Mouse (Mus musculus) myocyte (in vitro differentiated cells): ENCODE results near the gene Ugt1a9. TPM values are rescaled to one million over a fixed set of nuclear protein-coding genes. Genes with fewer than 3 reads are reported as not detected.

ENCODE experiments used
- H3K27me3 ChIP-seq: one replicate; pipeline ENCODE4 v1.6.1; 2011; ENCODE audit not compliant: control insufficient read depth, insufficient read depth, insufficient read length
- H3K36me3 ChIP-seq: one replicate; pipeline ENCODE4 v1.6.1; 2011; ENCODE audit not compliant: control insufficient read depth, insufficient read depth
- H3K4me2 ChIP-seq: one replicate; pipeline ENCODE4 v1.6.1; 2011; ENCODE audit warnings: low read depth, control low read depth
- H3K4me3 ChIP-seq: one replicate; pipeline ENCODE4 v1.5.1; 2011; ENCODE audit warnings: mild to moderate bottlenecking, control low read depth, moderate library complexity
- H3K79me2 ChIP-seq: one replicate; pipeline ENCODE4 v1.6.1; 2011; ENCODE audit not compliant: control insufficient read depth, insufficient read depth
- H3ac ChIP-seq: one replicate; pipeline ENCODE4 v1.6.1; 2011; ENCODE audit not compliant: control insufficient read depth, insufficient read length
- CEBPB ChIP-seq: IDR thresholded peaks from 2 replicates; pipeline ENCODE4 v1.6.1; 2011; ENCODE audit warnings: mild to moderate bottlenecking, moderate library complexity; ENCODE audit not compliant: poor library complexity, insufficient read depth, severe bottlenecking
- E2F4 ChIP-seq: IDR thresholded peaks from one replicate; pipeline ENCODE4 v1.6.1; 2011; ENCODE audit warnings: mild to moderate bottlenecking, control low read depth, moderate library complexity; ENCODE audit not compliant: insufficient read depth
- MAX ChIP-seq: IDR thresholded peaks from one replicate; pipeline ENCODE4 v1.6.1; 2011; ENCODE audit warnings: low read depth, mild to moderate bottlenecking, control low read depth
- MYOD1 ChIP-seq, 3 experiments: IDR thresholded peaks; one replicate each; pipeline ENCODE4 v1.6.1; 2011; ENCODE audit warnings: control low read depth in 2 of 3, low read depth in 2 of 3, mild to moderate bottlenecking in 2 of 3, moderate library complexity in 1 of 3; ENCODE audit not compliant: insufficient read length in 2 of 3, control insufficient read depth in 1 of 3
- MYOG ChIP-seq, 3 experiments: IDR thresholded peaks; one replicate each; pipeline ENCODE4 v1.6.1; 2011; ENCODE audit warnings: control low read depth in 2 of 3, low read depth in 2 of 3, mild to moderate bottlenecking in 2 of 3; ENCODE audit not compliant: insufficient read length in 2 of 3, control insufficient read depth in 1 of 3, insufficient read depth in 1 of 3
- POLR2A ChIP-seq: IDR thresholded peaks from one replicate; pipeline ENCODE4 v1.6.1; 2011; ENCODE audit warnings: low read depth, mild to moderate bottlenecking, control low read depth, moderate library complexity; ENCODE audit not compliant: insufficient read length
- POLR2AphosphoS2 ChIP-seq: IDR thresholded peaks from one replicate; pipeline ENCODE4 v1.6.1; 2011; ENCODE audit warnings: low read depth, control low read depth; ENCODE audit not compliant: insufficient read length
- REST ChIP-seq: IDR thresholded peaks from one replicate; pipeline ENCODE4 v1.6.1; 2011; ENCODE audit warnings: mild to moderate bottlenecking, control low read depth, moderate library complexity; ENCODE audit not compliant: insufficient read depth, insufficient read length
- SRF ChIP-seq: IDR thresholded peaks from one replicate; pipeline ENCODE4 v1.6.1; 2011; ENCODE audit warnings: low read depth; ENCODE audit not compliant: control insufficient read depth, insufficient read length
- TCF12 ChIP-seq: IDR thresholded peaks from one replicate; pipeline ENCODE4 v1.6.1; 2011; ENCODE audit warnings: mild to moderate bottlenecking, control low read depth; ENCODE audit not compliant: poor library complexity, insufficient read depth, severe bottlenecking
- TCF3 ChIP-seq: IDR thresholded peaks from one replicate; pipeline ENCODE4 v1.6.1; 2011; ENCODE audit warnings: low read depth, control low read depth; ENCODE audit not compliant: insufficient read length
- USF1 ChIP-seq: IDR thresholded peaks from one replicate; pipeline ENCODE4 v1.6.1; 2011; ENCODE audit warnings: low read depth, mild to moderate bottlenecking, control low read depth, moderate library complexity
- polyA plus RNA-seq: library from polyadenylated mRNA; unstranded; fragments of >200 nt; fragmentation: generic; extraction: Trizol; gene quantifications from one replicate; pipeline ENCODE4 v1.2.1, GENCODE M21; 2012; ENCODE audit warnings: missing spikeins

The Ugt1a9 gene
- polyA plus RNA-seq, 1 experiment, result not detected

DNA sequence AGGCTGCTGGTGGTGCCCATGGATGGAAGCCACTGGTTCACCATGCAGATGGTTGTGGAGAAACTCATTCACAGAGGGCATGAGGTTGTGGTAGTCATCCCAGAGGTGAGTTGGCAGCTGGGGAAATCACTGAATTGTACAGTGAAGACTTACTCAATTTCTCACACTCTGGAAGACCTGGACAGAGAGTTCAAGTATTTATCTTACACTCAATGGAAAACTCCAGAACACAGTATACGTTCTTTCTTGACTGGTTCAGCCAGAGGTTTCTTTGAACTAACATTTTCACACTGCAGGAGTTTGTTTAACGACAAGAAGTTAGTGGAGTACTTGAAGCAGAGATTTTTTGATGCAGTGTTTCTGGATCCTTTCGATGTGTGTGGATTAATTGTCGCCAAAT is 302 bp downstream of the Ugt1a9 start:
- Histone ChIP-seq H3ac (no peak overlapping the region), H3K4me2 (no peak overlapping the region), H3K79me2 (no peaks in the 10 kb centered on the region), H3K27me3 (no peaks in the 10 kb centered on the region), H3K36me3 (no peaks in the 10 kb centered on the region), H3K4me3 (no peak overlapping the region)
- TF ChIP-seq MAX (no peak), TCF12 (no peak), REST (no peak), CEBPB (no peak), E2F4 (no peak), MYOD1 (IDR thresholded peaks at IDR 0.05; ENCODE audit: control insufficient read depth in 1 of 3, insufficient read length in 2 of 3, low read depth in 2 of 3) (no peak), POLR2AphosphoS2 (no peak), USF1 (no peak), POLR2A (no peak), MYOG (IDR thresholded peaks at IDR 0.05; ENCODE audit: control insufficient read depth in 1 of 3, insufficient read depth in 1 of 3, insufficient read length in 2 of 3, low read depth in 2 of 3) (no peak), TCF3 (no peak), SRF (no peak)

DNA sequence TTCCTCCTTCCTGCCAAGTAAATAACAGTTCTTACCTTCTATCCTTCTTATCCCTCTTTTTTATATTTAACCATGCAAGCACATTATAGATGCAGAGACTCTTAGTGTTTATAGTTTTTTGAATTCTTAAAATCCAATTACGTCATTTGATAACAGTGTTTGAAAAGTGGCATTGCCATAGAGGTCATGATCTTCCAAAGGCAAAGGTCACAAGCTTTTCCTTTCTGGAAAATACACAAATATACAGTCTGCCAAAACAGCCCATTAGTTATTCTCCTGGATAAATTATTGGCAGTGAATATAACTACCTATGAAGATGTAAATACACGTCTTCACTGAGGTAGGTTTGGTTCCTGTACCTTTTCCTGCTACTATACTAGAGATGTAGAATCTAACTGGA is 3.9 kb downstream of the Ugt1a9 start:
- Histone ChIP-seq H3K4me3 (no peak overlapping the region), H3ac (no peak overlapping the region), H3K36me3 (no peaks in the 10 kb centered on the region), H3K27me3 (no peaks in the 10 kb centered on the region), H3K79me2 (no peaks in the 10 kb centered on the region), H3K4me2 (no peak overlapping the region)
- TF ChIP-seq MYOD1 (IDR thresholded peaks at IDR 0.05; ENCODE audit: control insufficient read depth in 1 of 3, insufficient read length in 2 of 3, low read depth in 2 of 3) (no peak), POLR2A (no peak), POLR2AphosphoS2 (no peak), SRF (no peak), REST (no peak), MYOG (IDR thresholded peaks at IDR 0.05; ENCODE audit: control insufficient read depth in 1 of 3, insufficient read depth in 1 of 3, insufficient read length in 2 of 3, low read depth in 2 of 3) (no peak), E2F4 (no peak), TCF12 (no peak), TCF3 (no peak), MAX (no peak), CEBPB (no peak), USF1 (no peak)

DNA sequence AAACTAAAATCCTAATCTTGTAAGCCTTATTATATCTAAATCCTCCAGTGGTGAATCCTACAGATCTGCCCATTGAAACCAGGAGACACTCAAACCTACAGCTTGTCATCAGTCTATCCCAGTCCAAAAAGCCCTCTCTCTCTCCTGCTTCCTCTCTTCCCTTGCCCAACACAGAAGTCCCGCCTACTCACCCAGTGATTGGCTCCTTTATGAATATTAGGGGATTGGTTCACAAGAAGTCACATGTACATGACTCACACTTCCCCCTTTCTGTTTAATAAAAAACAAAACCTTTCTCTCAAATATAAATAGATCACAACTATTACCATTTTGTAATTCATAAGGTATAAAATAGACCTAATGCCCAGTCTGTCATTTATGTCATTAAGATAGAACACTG is 6.5 kb downstream of the Ugt1a9 start:
- TF ChIP-seq MAX, result no peak
- no peak for TF ChIP-seq TCF3
- no peak for TF ChIP-seq TCF12
- no peak for TF ChIP-seq SRF
- no peak for TF ChIP-seq REST
- no peak for TF ChIP-seq POLR2AphosphoS2
- no peak for TF ChIP-seq CEBPB
- TF ChIP-seq MYOD1 (IDR thresholded peaks at IDR 0.05; ENCODE audit: control insufficient read depth in 1 of 3, insufficient read length in 2 of 3, low read depth in 2 of 3), result no peak
- no peak for TF ChIP-seq POLR2A
- TF ChIP-seq USF1, result no peak
- no peak for TF ChIP-seq E2F4
- no peak for TF ChIP-seq MYOG (IDR thresholded peaks at IDR 0.05; ENCODE audit: control insufficient read depth in 1 of 3, insufficient read depth in 1 of 3, insufficient read length in 2 of 3, low read depth in 2 of 3)
- Histone ChIP-seq H3K79me2 (no peaks in the 10 kb centered on the region), H3K36me3 (no peaks in the 10 kb centered on the region), H3ac (no peak overlapping the region), H3K27me3 (no peaks in the 10 kb centered on the region), H3K4me3 (no peak overlapping the region), H3K4me2 (no peak overlapping the region)

DNA sequence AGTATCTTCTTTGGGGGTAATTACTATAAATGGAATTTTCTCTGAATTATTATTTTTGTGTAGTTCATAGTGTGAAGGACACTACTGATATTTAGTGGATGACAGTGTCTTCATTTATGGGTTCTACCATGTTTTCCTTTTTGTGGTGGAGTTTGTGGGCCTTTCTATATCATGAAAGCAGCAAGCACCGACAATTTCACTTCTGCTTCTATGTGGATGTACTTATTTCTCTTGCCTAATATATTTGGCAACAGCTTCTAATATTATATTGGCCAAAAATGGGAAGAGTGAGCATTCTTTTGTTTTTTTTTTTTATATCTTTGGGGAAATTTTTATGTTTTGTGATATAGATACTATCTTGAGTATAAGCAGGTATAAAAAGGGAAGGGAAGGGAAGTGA is 11.1 kb downstream of the Ugt1a9 start:
- H3ac ChIP-seq, result no peak overlapping the region
- no peaks in the 10 kb centered on the region for H3K79me2 ChIP-seq
- H3K4me2 ChIP-seq, result no peak overlapping the region
- H3K4me3 ChIP-seq, result no peak overlapping the region
- H3K27me3 ChIP-seq, result no peaks in the 10 kb centered on the region
- no peak for TF ChIP-seq POLR2A
- TF ChIP-seq REST, result no peak
- no peak for TF ChIP-seq TCF3
- TF ChIP-seq USF1, result no peak
- TF ChIP-seq POLR2AphosphoS2, result no peak
- no peak for TF ChIP-seq TCF12
- TF ChIP-seq CEBPB, result no peak
- TF ChIP-seq MYOG (IDR thresholded peaks at IDR 0.05; ENCODE audit: control insufficient read depth in 1 of 3, insufficient read depth in 1 of 3, insufficient read length in 2 of 3, low read depth in 2 of 3), result no peak
- TF ChIP-seq E2F4, result no peak
- no peak for TF ChIP-seq MYOD1 (IDR thresholded peaks at IDR 0.05; ENCODE audit: control insufficient read depth in 1 of 3, insufficient read length in 2 of 3, low read depth in 2 of 3)
- TF ChIP-seq MAX, result no peak
- no peak for TF ChIP-seq SRF
- H3K36me3 ChIP-seq, result no peaks in the 10 kb centered on the region

DNA sequence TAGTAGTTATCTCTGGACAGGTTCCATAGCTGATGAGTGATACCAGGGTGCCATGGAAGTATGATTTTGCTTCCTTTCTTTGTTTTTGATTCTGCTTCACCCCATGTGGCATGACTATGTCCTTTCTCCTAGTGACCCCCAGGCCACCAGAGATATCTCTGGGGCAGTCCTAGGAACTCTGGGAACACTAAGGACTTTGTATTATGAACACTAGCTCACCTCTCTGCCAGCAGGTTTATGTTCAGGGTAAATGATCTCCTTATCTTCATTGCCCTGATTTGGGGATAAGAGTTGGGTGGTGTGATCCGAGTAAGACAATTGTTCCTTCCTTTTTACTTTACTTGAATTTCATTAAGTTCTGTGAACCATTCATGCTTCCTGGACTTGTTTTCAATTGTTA is 15.5 kb downstream of the Ugt1a9 start:
- Histone ChIP-seq H3K27me3 (no peaks in the 10 kb centered on the region), H3K79me2 (no peaks in the 10 kb centered on the region), H3ac (no peak overlapping the region), H3K4me2 (no peak overlapping the region), H3K36me3 (no peaks in the 10 kb centered on the region), H3K4me3 (no peak overlapping the region)
- no peak for TF ChIP-seq MYOD1 (IDR thresholded peaks at IDR 0.05; ENCODE audit: control insufficient read depth in 1 of 3, insufficient read length in 2 of 3, low read depth in 2 of 3)
- TF ChIP-seq MYOG (IDR thresholded peaks at IDR 0.05; ENCODE audit: control insufficient read depth in 1 of 3, insufficient read depth in 1 of 3, insufficient read length in 2 of 3, low read depth in 2 of 3), result no peak
- TF ChIP-seq MAX, result no peak
- no peak for TF ChIP-seq TCF12
- TF ChIP-seq E2F4, result no peak
- no peak for TF ChIP-seq POLR2A
- TF ChIP-seq POLR2AphosphoS2, result no peak
